Mouse (Mus musculus): ENCODE data around the gene Psmc5. TPM values are rescaled to one million over a fixed set of nuclear protein-coding genes. Genes with fewer than 3 reads are reported as not detected.
"Not testable (repeated sequence)": the region's sequence is repeated elsewhere in the genome, so short reads cannot be mapped to it uniquely, and the experiment has no call there.

Gene Psmc5
- total RNA-seq (2017) = 75.9 to 107 TPM (median 106 TPM) in 3 replicates

- peak; percentile 94 for ATAC-seq (replicated peaks; ENCODE audit: insufficient number of reproducible peaks, low FRiP score, low TSS enrichment, poor library complexity, severe bottlenecking)
Measured at GRCm38 (mm10) chr11:106255685-106256451, at the start of gene Psmc5, which contains the start of gene Ftsj3. TSS of gene Psmc5 (plus strand) at chr11:106256154. TSS of gene Ftsj3 (minus strand) at chr11:106256079.

GRCm38 (mm10) chr11:106212771-106213170 is 43.2 kb upstream of the Psmc5 start:
- ATAC-seq (replicated peaks; ENCODE audit: insufficient number of reproducible peaks, low FRiP score, low TSS enrichment, poor library complexity, severe bottlenecking) = no peak

- no peak for ATAC-seq (replicated peaks; ENCODE audit: insufficient number of reproducible peaks, low FRiP score, low TSS enrichment, poor library complexity, severe bottlenecking)
Measured at GRCm38 (mm10) chr11:106214856-106215255, 41.1 kb upstream of the Psmc5 start.

- ATAC-seq (replicated peaks; ENCODE audit: insufficient number of reproducible peaks, low FRiP score, low TSS enrichment, poor library complexity, severe bottlenecking) = no peak
Measured at GRCm38 (mm10) chr11:106215450-106215859, 40.5 kb upstream of the Psmc5 start.

DNA sequence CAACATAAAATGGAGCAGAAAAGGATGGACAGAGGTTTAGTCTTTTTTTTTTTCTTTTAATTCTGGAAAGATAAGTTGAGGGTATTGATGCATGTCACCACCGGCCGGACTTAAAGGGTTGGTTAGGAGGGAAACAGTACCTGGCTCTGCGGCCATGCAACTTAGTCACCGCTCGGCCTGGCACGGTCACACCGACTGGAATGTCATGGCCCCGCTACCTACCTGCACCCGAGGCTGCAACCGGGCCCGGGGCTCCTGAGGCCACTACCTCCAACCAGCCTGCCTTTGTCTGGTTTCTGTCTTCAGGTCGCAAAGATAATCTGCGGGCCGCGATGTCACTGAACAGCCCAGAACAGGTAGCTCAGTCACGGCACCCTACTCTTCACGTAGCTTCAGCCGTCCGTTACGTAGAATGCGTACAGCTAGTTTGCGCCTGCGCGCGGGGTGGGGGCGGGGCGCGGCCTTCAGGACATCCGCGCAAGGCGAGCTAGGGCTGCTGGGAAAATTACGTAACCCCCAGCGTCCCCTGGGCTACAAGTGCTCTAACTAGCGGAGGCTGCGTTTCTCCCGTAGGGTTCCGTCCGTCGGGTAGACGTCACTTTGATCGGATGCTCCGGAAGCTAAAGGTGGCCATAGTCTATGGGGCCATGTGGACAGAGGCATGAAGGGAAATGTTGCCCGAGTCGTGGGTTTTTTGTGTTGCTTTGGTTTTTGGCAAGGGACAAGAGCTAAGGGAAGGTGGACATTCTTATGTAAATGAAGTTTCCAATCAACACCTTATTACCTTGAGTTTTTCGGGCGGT is 39.8 kb upstream of the Psmc5 start, which contains the start of gene Ccdc47:
Ccdc47 (minus strand) TSS at position 418 of the 803 bp plus-strand sequence.
- ATAC-seq (replicated peaks; ENCODE audit: insufficient number of reproducible peaks, low FRiP score, low TSS enrichment, poor library complexity, severe bottlenecking) = peak; percentile 93

- peak; percentile 82 for ATAC-seq (replicated peaks; ENCODE audit: insufficient number of reproducible peaks, low FRiP score, low TSS enrichment, poor library complexity, severe bottlenecking)
Measured at GRCm38 (mm10) chr11:106216730-106217490, 39.0 kb upstream of the Psmc5 start, which contains the start of gene Ddx42. TSS of gene Ddx42 (plus strand) at chr11:106216926.

DNA sequence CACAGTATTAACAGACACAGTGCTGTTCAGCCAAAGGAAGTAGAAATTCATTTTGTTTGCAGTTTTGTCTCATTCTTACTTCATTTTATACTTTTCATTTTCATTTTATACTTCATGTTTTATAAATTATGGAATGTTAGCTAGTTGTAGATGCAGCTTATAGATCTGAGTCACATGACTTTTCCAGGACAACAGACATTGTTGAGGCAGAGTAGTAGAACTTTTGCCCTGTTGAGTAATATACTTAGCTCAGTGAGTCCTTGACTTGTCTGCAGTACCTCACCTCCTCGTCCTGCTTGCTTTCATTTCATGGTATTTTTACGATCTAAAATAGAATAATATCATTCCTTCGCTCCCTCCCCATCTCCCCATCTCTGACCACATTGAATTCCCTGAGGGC is 35.4 kb upstream of the Psmc5 start:
- no peak for ATAC-seq (replicated peaks; ENCODE audit: insufficient number of reproducible peaks, low FRiP score, low TSS enrichment, poor library complexity, severe bottlenecking)

- not testable (repeated sequence) for ATAC-seq (replicated peaks; ENCODE audit: insufficient number of reproducible peaks, low FRiP score, low TSS enrichment, poor library complexity, severe bottlenecking)
Measured at GRCm38 (mm10) chr11:106233978-106234377, 22.0 kb upstream of the Psmc5 start.

GRCm38 (mm10) chr11:106246834-106247233 is 9.1 kb upstream of the Psmc5 start:
- ATAC-seq (replicated peaks; ENCODE audit: insufficient number of reproducible peaks, low FRiP score, low TSS enrichment, poor library complexity, severe bottlenecking) = no peak

- ATAC-seq (replicated peaks; ENCODE audit: insufficient number of reproducible peaks, low FRiP score, low TSS enrichment, poor library complexity, severe bottlenecking) = no peak
Measured at GRCm38 (mm10) chr11:106249326-106249725, 6.6 kb upstream of the Psmc5 start.

- no peak for ATAC-seq (replicated peaks; ENCODE audit: insufficient number of reproducible peaks, low FRiP score, low TSS enrichment, poor library complexity, severe bottlenecking)
Measured at GRCm38 (mm10) chr11:106254767-106255166, 1.2 kb upstream of the Psmc5 start.

GRCm38 (mm10) chr11:106255174-106255573 is 780 bp upstream of the Psmc5 start:
- no peak for ATAC-seq (replicated peaks; ENCODE audit: insufficient number of reproducible peaks, low FRiP score, low TSS enrichment, poor library complexity, severe bottlenecking)

DNA sequence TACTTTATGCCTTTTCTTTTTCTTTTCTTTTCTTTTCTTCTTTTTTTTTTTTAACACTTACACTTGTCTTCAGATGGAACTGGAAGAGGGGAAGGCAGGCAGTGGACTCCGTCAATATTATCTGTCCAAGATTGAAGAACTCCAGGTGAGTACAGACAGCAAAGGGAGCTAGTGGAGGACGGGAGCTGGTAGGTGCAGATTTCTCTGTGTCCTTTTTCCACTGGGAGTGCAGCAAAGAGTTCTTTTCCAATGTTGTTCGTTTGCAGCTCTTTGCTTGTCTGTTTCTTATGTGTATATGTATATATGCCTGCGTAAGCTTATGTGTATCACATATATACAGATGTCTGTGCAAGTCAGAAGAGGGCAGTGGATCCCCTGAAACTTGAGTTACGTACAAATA is 821 bp downstream of the Psmc5 start:
- no peak for ATAC-seq (replicated peaks; ENCODE audit: insufficient number of reproducible peaks, low FRiP score, low TSS enrichment, poor library complexity, severe bottlenecking)

DNA sequence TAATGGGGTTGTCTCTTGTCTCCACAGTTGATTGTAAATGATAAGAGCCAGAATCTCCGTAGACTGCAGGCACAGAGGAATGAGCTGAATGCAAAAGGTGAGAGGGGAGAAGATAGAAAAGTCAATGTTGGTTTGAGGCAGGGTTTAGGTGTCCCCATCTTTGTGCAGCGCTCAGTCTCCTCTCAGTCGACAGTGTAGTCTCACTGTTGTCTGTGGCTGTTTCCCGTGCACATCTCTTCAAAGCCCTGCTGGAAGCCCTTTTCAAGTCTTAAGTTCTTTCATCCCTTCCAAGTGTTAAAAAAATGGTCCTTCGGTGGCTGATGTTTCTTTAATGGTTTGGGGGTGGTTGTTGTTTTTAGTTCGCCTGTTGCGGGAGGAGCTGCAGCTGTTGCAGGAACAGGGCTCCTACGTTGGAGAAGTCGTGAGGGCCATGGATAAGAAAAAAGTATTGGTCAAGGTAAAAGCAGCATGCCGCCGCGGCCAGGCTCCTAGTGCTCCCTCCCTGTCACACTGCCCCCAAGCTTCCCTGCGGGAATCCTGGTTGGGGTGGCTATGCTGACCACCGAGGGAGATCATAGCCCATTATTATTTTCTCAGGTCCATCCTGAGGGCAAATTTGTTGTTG is 5.0 kb downstream of the Psmc5 start:
- no peak for ATAC-seq (replicated peaks; ENCODE audit: insufficient number of reproducible peaks, low FRiP score, low TSS enrichment, poor library complexity, severe bottlenecking)

DNA sequence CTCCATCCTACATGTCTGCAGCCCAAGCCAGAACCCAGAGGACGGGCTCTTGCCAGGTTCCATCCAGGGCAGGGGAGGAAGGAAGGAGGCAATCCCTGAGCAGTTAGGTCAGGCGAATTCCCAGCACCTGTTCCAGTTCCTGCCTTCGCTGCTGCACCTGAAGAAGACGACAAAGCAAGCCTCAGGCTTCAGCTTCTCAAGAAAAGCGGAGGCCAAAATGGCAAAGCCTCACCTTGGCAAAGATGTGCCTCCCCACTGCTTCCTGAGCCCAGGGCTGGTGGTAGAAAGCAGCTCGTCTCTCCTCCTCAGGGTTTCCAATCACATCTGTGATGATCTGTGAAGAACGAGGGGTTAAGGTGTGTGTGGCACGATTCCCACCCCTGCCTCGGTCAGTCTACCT is 8.0 kb downstream of the Psmc5 start:
- no peak for ATAC-seq (replicated peaks; ENCODE audit: insufficient number of reproducible peaks, low FRiP score, low TSS enrichment, poor library complexity, severe bottlenecking)

GRCm38 (mm10) chr11:106264988-106265387 is 9.0 kb downstream of the Psmc5 start:
- ATAC-seq (replicated peaks; ENCODE audit: insufficient number of reproducible peaks, low FRiP score, low TSS enrichment, poor library complexity, severe bottlenecking) = no peak

DNA sequence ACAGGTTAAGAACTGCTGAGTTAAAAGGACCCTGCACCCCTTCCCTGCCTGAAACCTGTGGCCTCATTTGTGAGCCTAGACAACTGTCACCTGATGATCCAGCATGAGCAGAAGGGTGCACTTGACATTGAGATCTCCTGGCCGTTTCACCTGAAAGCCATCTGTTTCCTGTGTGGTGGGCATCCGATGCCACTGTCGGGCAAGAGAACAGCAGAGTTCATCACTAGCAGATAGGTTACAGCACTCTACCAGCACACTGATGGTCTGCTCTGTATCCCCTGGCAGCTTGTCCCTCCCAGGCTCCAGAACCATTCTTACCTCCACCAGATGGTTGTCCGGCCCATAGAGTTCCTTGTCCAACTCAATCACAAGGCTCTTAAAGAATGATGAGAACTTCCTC is 9.6 kb downstream of the Psmc5 start:
- ATAC-seq (replicated peaks; ENCODE audit: insufficient number of reproducible peaks, low FRiP score, low TSS enrichment, poor library complexity, severe bottlenecking) = no peak

GRCm38 (mm10) chr11:106266431-106266830 is 10.5 kb downstream of the Psmc5 start:
- no peak for ATAC-seq (replicated peaks; ENCODE audit: insufficient number of reproducible peaks, low FRiP score, low TSS enrichment, poor library complexity, severe bottlenecking)
